Mouse (Mus musculus): ENCODE measurements around the gene Zfp488. TPM values are rescaled to one million over a fixed set of nuclear protein-coding genes. Genes with fewer than 3 reads are reported as not detected.

The Zfp488 gene
- total and polyA plus RNA-seq, 2 experiments from 2014 or later, result 0.98 to 4.9 TPM

DNA sequence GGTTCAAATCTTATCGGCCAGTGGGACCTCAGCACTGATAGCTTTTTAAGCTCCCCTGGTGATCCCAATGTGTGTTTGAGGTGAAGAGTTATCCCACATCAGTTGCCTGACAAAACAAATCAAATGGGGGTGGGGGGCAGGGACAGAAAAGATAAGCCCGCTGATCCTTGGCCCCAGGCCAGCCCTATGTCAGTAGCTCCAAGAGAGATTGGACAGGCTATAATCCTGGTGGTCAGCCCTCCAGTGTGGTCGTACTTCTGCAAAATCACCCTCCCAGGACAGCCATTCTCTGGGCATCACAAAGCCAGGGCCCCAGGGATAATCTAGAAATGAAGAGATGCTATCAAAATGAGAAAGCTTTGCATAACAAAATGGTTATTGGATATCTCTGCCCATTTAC lies 19.7 kb downstream of the Zfp488 start:
- 54% methylated on average over 3 of the region's 3 CpGs for WGBS
- Histone ChIP-seq H3K27ac (ENCODE audit: low read depth, low read length) (no peak overlapping the region), H3K4me3 (ENCODE audit: low read depth, low read length) (no peak overlapping the region), H3K36me3 (ENCODE audit: insufficient read depth, low read length) (no peaks in the 10 kb centered on the region), H3K27me3 (ENCODE audit: insufficient read depth, low read length) (no peaks in the 10 kb centered on the region), H3K4me1 (ENCODE audit: insufficient read depth, low read length) (no peaks in the 10 kb centered on the region), H3K9me3 (ENCODE audit: low read length) (no peaks in the 10 kb centered on the region), H3K4me2 (ENCODE audit: low read depth, low read length, poor library complexity, severe bottlenecking) (no peak overlapping the region), H3K9ac (replicated peaks; ENCODE audit: low read length, poor library complexity, severe bottlenecking) (no peak overlapping the region)
- DNase-seq (ENCODE audit: low spot score) (no peak), ATAC-seq (ENCODE audit: low FRiP score) (no peak)
- TF ChIP-seq CTCF (IDR thresholded peaks at IDR 0.05), result no peak

DNA sequence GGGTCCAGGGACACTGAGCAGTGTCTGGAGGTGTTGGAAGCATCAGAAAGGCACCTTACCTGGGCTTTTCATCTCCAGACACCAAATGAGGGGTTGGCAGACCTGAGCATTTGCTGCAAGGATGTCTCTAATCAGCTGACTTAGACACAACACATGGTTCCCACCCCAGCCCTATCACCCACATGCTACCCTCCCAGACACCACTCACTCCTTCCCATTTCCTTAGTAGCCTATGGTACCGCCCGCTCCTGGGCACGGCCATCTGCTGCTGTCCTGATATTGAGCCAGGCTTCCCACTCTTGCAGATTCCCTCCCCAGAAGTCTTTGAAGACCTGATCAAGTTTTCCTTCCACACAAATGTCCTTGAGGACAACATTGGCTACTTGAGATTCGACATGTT lies 20.4 kb downstream of the Zfp488 start:
- H3K27me3 ChIP-seq (ENCODE audit: insufficient read depth, low read length), result no peaks in the 10 kb centered on the region
- no peaks in the 10 kb centered on the region for H3K9me3 ChIP-seq (ENCODE audit: low read length)
- ATAC-seq (ENCODE audit: low FRiP score) (no peak), DNase-seq (ENCODE audit: low spot score) (no peak)
- H3K4me2 ChIP-seq (ENCODE audit: low read depth, low read length, poor library complexity, severe bottlenecking), result no peak overlapping the region
- H3K4me3 ChIP-seq (ENCODE audit: low read depth, low read length), result no peak overlapping the region
- no peak for TF ChIP-seq CTCF (IDR thresholded peaks at IDR 0.05)
- 92% methylated on average over 4 of the region's 4 CpGs for WGBS
- H3K27ac ChIP-seq (ENCODE audit: low read depth, low read length), result no peak overlapping the region
- H3K36me3 ChIP-seq (ENCODE audit: insufficient read depth, low read length), result no peaks in the 10 kb centered on the region
- H3K4me1 ChIP-seq (ENCODE audit: insufficient read depth, low read length), result no peaks in the 10 kb centered on the region
- H3K9ac ChIP-seq (replicated peaks; ENCODE audit: low read length, poor library complexity, severe bottlenecking), result no peak overlapping the region

DNA sequence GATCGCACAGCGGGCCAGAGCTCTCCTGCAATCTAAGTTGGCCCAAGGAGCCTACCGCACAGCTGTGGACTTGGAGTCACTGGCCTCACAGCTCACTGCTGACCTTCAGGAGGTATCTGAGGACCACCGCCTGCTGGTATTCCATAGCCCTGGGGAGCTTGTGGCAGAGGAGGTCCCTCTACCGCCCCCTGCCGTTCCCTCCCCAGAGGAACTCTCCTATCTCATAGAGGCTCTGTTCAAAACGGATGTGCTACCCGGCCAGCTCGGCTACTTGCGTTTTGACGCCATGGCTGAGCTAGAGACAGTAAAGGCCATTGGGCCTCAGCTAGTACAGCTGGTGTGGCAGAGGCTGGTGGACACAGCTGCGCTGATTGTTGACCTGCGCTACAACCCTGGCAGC lies 22.5 kb downstream of the Zfp488 start:
- no peak overlapping the region for H3K27ac ChIP-seq (ENCODE audit: low read depth, low read length)
- H3K9ac ChIP-seq (replicated peaks; ENCODE audit: low read length, poor library complexity, severe bottlenecking), result no peak overlapping the region
- no peak for TF ChIP-seq CTCF (IDR thresholded peaks at IDR 0.05)
- no peaks in the 10 kb centered on the region for H3K27me3 ChIP-seq (ENCODE audit: insufficient read depth, low read length)
- no peaks in the 10 kb centered on the region for H3K9me3 ChIP-seq (ENCODE audit: low read length)
- H3K36me3 ChIP-seq (ENCODE audit: insufficient read depth, low read length), result no peaks in the 10 kb centered on the region
- H3K4me3 ChIP-seq (ENCODE audit: low read depth, low read length), result no peak overlapping the region
- no peaks in the 10 kb centered on the region for H3K4me1 ChIP-seq (ENCODE audit: insufficient read depth, low read length)
- WGBS, result 83% methylated on average over 13 of the region's 13 CpGs
- ATAC-seq (ENCODE audit: low FRiP score) (no peak), DNase-seq (ENCODE audit: low spot score) (no peak)
- no peak overlapping the region for H3K4me2 ChIP-seq (ENCODE audit: low read depth, low read length, poor library complexity, severe bottlenecking)

DNA sequence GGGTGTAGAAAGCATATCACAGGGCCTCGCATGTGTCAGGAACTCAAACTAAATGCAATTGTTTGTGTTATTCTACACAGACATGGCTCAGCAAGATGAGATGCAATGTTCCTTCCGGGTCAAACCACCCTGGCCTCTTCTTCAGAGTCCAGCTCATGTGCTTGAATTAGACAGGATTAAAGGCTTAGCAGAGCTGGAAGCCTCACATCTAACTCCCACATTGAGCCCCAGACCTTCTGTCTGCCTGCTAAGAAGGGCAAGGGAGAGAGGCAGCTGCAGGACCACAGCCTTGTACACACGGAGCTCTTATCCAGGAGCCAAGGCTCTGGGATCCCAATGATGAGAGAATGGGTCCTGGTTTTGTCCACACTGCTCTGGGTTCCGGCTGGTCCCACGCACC lies 24.8 kb downstream of the Zfp488 start, which contains the start of gene Rbp3:
Gene Rbp3, plus strand, starts transcription at position 243 of the 400 bp plus-strand sequence.
- WGBS, result 67% methylated on average over 5 of the region's 5 CpGs
- H3K4me1 ChIP-seq (ENCODE audit: insufficient read depth, low read length), result no peaks in the 10 kb centered on the region
- H3K27ac ChIP-seq (ENCODE audit: low read depth, low read length), result no peak within 1 kb of the TSS
- ATAC-seq (ENCODE audit: low FRiP score) (no peak), DNase-seq (ENCODE audit: low spot score) (no peak)
- H3K4me3 ChIP-seq (ENCODE audit: low read depth, low read length), result no peak within 1 kb of the TSS
- H3K9ac ChIP-seq (replicated peaks; ENCODE audit: low read length, poor library complexity, severe bottlenecking), result no peak within 1 kb of the TSS
- H3K9me3 ChIP-seq (ENCODE audit: low read length), result no peaks in the 10 kb centered on the region
- no peak for TF ChIP-seq CTCF (IDR thresholded peaks at IDR 0.05)
- no peaks in the 10 kb centered on the region for H3K27me3 ChIP-seq (ENCODE audit: insufficient read depth, low read length)
- H3K36me3 ChIP-seq (ENCODE audit: insufficient read depth, low read length), result no peaks in the 10 kb centered on the region
- H3K4me2 ChIP-seq (ENCODE audit: low read depth, low read length, poor library complexity, severe bottlenecking), result no peak within 1 kb of the TSS

DNA sequence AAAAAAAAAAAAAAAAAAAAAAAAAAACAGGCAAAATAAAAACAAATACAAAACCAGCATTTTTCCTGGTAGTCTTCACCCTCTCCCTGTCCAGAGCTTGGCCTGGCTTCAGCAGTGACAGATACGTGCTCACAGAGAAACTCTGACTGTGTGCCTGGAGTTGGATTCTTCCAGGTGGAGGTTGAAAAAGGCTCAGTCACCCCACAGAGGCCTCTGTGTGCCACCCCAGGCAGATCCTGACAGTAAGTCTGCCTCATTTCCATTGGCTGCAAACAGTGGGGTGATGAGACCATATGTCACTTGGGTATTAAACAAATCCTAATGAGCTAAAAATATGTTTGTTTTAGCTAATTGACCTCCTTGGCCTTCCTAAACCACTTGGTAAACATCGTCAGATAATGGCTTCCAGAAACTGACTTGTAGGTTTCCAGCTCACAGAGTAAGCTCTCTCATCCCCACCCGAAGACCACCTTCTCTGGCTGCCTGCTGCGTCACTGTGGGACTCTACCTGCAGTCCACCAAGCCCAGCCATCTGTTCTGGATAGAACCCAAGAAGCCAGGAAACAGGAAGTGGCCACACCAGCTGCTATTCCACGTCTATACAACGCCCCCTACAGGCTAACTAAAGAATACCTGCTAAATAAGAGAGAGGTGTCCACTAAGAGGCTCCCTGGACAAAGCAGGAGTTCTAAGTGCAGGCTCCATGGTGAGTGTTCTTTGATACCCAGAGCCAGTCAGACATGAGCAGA lies 26.2 kb downstream of the Zfp488 start:
- no peak overlapping the region for H3K9ac ChIP-seq (replicated peaks; ENCODE audit: low read length, poor library complexity, severe bottlenecking)
- no peak overlapping the region for H3K27ac ChIP-seq (ENCODE audit: low read depth, low read length)
- no peaks in the 10 kb centered on the region for H3K9me3 ChIP-seq (ENCODE audit: low read length)
- H3K4me3 ChIP-seq (ENCODE audit: low read depth, low read length), result no peak overlapping the region
- H3K36me3 ChIP-seq (ENCODE audit: insufficient read depth, low read length), result no peaks in the 10 kb centered on the region
- peak; percentile 18; the same call in 1 of the 2 replicates for TF ChIP-seq CTCF (IDR thresholded peaks at IDR 0.05)
- no peak for ATAC-seq (ENCODE audit: low FRiP score)
- peak; percentile 47 for DNase-seq (ENCODE audit: low spot score)
- no peak overlapping the region for H3K4me2 ChIP-seq (ENCODE audit: low read depth, low read length, poor library complexity, severe bottlenecking)
- no peaks in the 10 kb centered on the region for H3K4me1 ChIP-seq (ENCODE audit: insufficient read depth, low read length)
- WGBS, result 66% methylated on average over 6 of the region's 6 CpGs
- no peaks in the 10 kb centered on the region for H3K27me3 ChIP-seq (ENCODE audit: insufficient read depth, low read length)

DNA sequence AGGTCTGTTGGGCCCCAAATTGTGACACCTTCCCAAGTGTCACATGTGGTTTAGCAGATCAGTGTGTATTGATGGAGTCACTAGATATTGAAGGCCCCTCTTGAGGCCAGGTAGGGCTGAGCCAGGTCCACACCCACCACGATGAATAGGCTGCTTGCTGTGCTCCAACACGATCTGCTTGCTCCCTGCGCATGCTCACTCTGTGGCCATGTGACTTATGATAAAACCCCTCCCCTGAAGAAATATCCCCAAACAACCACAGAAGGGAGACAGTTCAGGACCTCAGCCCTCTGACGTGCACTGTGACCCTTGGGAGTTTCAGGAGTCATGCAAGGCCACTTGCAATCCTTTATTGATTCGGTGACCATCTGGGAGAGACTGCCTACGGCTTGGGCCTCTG lies 32.4 kb downstream of the Zfp488 start:
- no peak for DNase-seq (ENCODE audit: low spot score)
- Histone ChIP-seq H3K27ac (ENCODE audit: low read depth, low read length) (no peak overlapping the region), H3K4me3 (ENCODE audit: low read depth, low read length) (no peak overlapping the region), H3K36me3 (ENCODE audit: insufficient read depth, low read length) (no peaks in the 10 kb centered on the region), H3K4me2 (ENCODE audit: low read depth, low read length, poor library complexity, severe bottlenecking) (no peak overlapping the region), H3K4me1 (ENCODE audit: insufficient read depth, low read length) (no peaks in the 10 kb centered on the region), H3K9me3 (ENCODE audit: low read length) (no peaks in the 10 kb centered on the region), H3K27me3 (ENCODE audit: insufficient read depth, low read length) (no peaks in the 10 kb centered on the region), H3K9ac (replicated peaks; ENCODE audit: low read length, poor library complexity, severe bottlenecking) (no peak overlapping the region)
- TF ChIP-seq CTCF (IDR thresholded peaks at IDR 0.05), result no peak
- ATAC-seq (ENCODE audit: low FRiP score), result no peak
- WGBS, result 88% methylated on average over 6 of the region's 6 CpGs

Data from midbrain, postnatal 0 days (tissue).